Mouse (Mus musculus) thymus, adult 2 months (tissue): ENCODE results near the gene Gli3.

Source experiments
- CTCF ChIP-seq: fragments of 200-500 bp; IDR thresholded peaks from 2 replicates; pipeline ENCODE4 v1.5.1; 2012; ENCODE audit warnings: mild to moderate bottlenecking, control low read depth, low read length, moderate library complexity, borderline replicate concordance; ENCODE audit not compliant: control insufficient read depth, poor library complexity, insufficient read depth; ENCODE audit errors: extremely low read depth
- POLR2A ChIP-seq: fragments of 200-500 bp; IDR thresholded peaks from 2 replicates; pipeline ENCODE4 v1.6.1; 2012; ENCODE audit warnings: mild to moderate bottlenecking, low read length, control low read depth, moderate library complexity; ENCODE audit not compliant: control insufficient read depth, poor library complexity, insufficient read depth; ENCODE audit errors: extremely low read depth

DNA sequence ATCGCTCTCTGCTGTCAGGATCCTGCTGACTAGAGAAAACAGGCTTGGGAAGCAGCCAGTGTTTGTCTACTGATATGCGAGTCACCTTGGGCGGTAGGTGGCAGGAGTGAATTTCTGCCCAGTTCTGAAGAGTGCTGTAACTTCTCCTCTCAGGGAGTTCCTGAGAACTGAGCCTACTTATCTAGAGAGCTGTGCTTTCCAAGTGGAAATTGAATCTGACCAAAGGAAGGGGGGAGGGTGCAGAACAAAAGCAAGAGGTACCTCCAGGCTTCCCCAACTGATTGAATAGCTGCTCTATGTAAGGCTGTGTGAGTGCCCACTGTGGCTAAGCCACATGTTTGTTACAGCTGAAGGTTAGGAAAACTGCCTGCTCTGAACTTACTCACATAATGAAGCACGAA lies 244.4 kb downstream of the Gli3 start:
- TF ChIP-seq POLR2A, result no peak
- no peak for TF ChIP-seq CTCF
